Mouse (Mus musculus): Measurements from ENCODE around the gene Lrrc1. TPM values are rescaled to one million over a fixed set of nuclear protein-coding genes. Genes with fewer than 3 reads are reported as not detected.

The Lrrc1 gene
- polyA plus RNA-seq, 1 experiment from 2014 or later = 8.7 TPM

- Histone ChIP-seq H3K4me2 (replicated peaks) (no peak overlapping the region), H3K9ac (no peak overlapping the region), H3K27me3 (no peaks in the 10 kb centered on the region), H3K36me3 (no peaks in the 10 kb centered on the region), H3K9me3 (replicated peaks) (no peaks in the 10 kb centered on the region), H3K4me1 (peaks cover 14% of the 10 kb centered on the region; the same call in 1 of the 2 replicates), H3K4me3 (no peak overlapping the region), H3K27ac (no peak overlapping the region)
- no peak for ATAC-seq (ENCODE audit: low FRiP score)
- WGBS = 68% methylated on average over 3 of the region's 3 CpGs
Measured at GRCm38 (mm10) chr9:77513892-77514291, 30.8 kb downstream of the Lrrc1 start.

- WGBS = 44% methylated on average over 6 of the region's 6 CpGs
- H3K36me3 ChIP-seq = no peaks in the 10 kb centered on the region
- H3K9ac ChIP-seq = no peak overlapping the region
- H3K4me3 ChIP-seq = no peak overlapping the region
- no peak overlapping the region for H3K4me2 ChIP-seq (replicated peaks)
- no peak overlapping the region for H3K27ac ChIP-seq
- no peaks in the 10 kb centered on the region for H3K9me3 ChIP-seq (replicated peaks)
- ATAC-seq (ENCODE audit: low FRiP score) = peak; percentile 54; the same call in 1 of the 2 replicates
- no peaks in the 10 kb centered on the region for H3K27me3 ChIP-seq
- H3K4me1 ChIP-seq = peaks cover 14% of the 10 kb centered on the region; the same call in 1 of the 2 replicates
Measured at GRCm38 (mm10) chr9:77512220-77512619, 32.5 kb downstream of the Lrrc1 start.

DNA sequence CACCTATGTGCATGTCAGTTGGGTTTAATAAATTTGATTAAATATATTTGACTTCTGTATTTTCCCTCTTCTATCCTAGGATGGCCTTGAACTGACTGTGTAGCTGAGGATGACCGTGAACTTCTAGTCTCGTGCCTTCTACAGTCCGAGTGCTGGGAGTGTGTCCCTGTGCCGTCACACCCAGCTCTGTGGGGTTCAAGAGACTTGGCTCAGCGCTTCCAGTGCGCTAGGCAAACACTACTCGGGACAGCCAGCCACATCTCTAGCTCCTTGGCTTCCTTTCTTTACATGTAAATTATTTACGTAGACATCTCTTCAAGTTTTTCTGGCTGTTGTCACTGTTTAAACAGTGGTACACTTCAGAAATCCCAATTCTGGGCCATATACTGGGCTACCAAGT lies 34.1 kb downstream of the Lrrc1 start:
- WGBS = 82% methylated on average over 8 of the region's 8 CpGs
- Histone ChIP-seq H3K36me3 (no peaks in the 10 kb centered on the region), H3K4me2 (replicated peaks) (no peak overlapping the region), H3K27ac (no peak overlapping the region), H3K9me3 (replicated peaks) (no peaks in the 10 kb centered on the region), H3K9ac (no peak overlapping the region), H3K27me3 (no peaks in the 10 kb centered on the region), H3K4me3 (no peak overlapping the region), H3K4me1 (peaks cover 14% of the 10 kb centered on the region; the same call in 1 of the 2 replicates)
- no peak for ATAC-seq (ENCODE audit: low FRiP score)

- no peak for ATAC-seq (ENCODE audit: low FRiP score)
- H3K36me3 ChIP-seq = no peaks in the 10 kb centered on the region
- H3K4me3 ChIP-seq = no peak overlapping the region
- H3K9ac ChIP-seq = no peak overlapping the region
- H3K4me2 ChIP-seq (replicated peaks) = no peak overlapping the region
- no peak overlapping the region for H3K27ac ChIP-seq
- H3K27me3 ChIP-seq = no peaks in the 10 kb centered on the region
- 80% methylated on average over 3 of the region's 3 CpGs for WGBS
- peaks cover 15% of the 10 kb centered on the region for H3K4me1 ChIP-seq
- H3K9me3 ChIP-seq (replicated peaks) = no peaks in the 10 kb centered on the region
Measured at GRCm38 (mm10) chr9:77507743-77508394, 36.8 kb downstream of the Lrrc1 start.

GRCm38 (mm10) chr9:77502548-77503438 lies 41.9 kb downstream of the Lrrc1 start:
- peaks cover 16% of the 10 kb centered on the region for H3K4me1 ChIP-seq
- no peak overlapping the region for H3K4me3 ChIP-seq
- H3K36me3 ChIP-seq = no peaks in the 10 kb centered on the region
- peak overlapping the region; percentile 40 for H3K4me2 ChIP-seq (replicated peaks)
- H3K9ac ChIP-seq = no peak overlapping the region
- H3K27ac ChIP-seq = peak overlapping the region; percentile 67
- no peaks in the 10 kb centered on the region; the same call in 1 of the 2 replicates for H3K27me3 ChIP-seq
- WGBS = 21% methylated on average over 14 of the region's 14 CpGs
- peak; percentile 78 for ATAC-seq (ENCODE audit: low FRiP score)
- H3K9me3 ChIP-seq (replicated peaks) = no peaks in the 10 kb centered on the region

- Histone ChIP-seq H3K9ac (no peak overlapping the region), H3K9me3 (replicated peaks) (no peaks in the 10 kb centered on the region), H3K4me2 (replicated peaks) (peak overlapping the region; percentile 40), H3K27ac (no peak overlapping the region), H3K4me3 (no peak overlapping the region), H3K27me3 (no peaks in the 10 kb centered on the region; the same call in 1 of the 2 replicates), H3K36me3 (no peaks in the 10 kb centered on the region), H3K4me1 (peaks cover 22% of the 10 kb centered on the region)
- ATAC-seq (ENCODE audit: low FRiP score) = peak; percentile 54
- 39% methylated on average over 6 of the region's 6 CpGs for WGBS
Measured at GRCm38 (mm10) chr9:77502171-77502547, 42.5 kb downstream of the Lrrc1 start.

DNA sequence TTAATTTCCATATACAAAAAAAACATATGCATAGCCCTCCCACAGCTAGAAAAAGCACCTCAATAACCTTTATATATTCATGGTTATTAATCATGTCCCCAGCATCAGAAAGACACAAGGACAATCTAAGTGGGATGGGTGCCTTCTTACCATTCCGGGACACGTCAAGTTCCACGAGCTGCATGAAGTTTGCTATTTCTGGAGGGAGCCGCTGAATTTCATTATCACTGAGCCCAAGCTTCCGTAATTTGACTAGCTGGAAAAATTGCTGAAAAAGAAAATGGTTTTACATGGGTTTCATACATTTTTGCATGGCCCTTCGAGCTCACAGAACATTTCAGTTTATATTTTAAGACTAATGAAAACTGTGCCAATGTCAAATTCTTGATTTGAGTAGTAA lies 45.6 kb downstream of the Lrrc1 start:
- Histone ChIP-seq H3K36me3 (no peaks in the 10 kb centered on the region), H3K9ac (no peak overlapping the region), H3K27me3 (peaks cover 5% of the 10 kb centered on the region; the same call in 1 of the 2 replicates), H3K4me3 (no peak overlapping the region), H3K27ac (no peak overlapping the region), H3K9me3 (replicated peaks) (no peaks in the 10 kb centered on the region), H3K4me1 (peaks cover 37% of the 10 kb centered on the region), H3K4me2 (replicated peaks) (no peak overlapping the region)
- no peak for ATAC-seq (ENCODE audit: low FRiP score)
- 82% methylated on average over 6 of the region's 6 CpGs for WGBS

- WGBS = 70% methylated on average over 3 of the region's 3 CpGs
- Histone ChIP-seq H3K9me3 (replicated peaks) (no peaks in the 10 kb centered on the region), H3K4me3 (no peak overlapping the region), H3K36me3 (no peaks in the 10 kb centered on the region), H3K9ac (no peak overlapping the region), H3K27ac (no peak overlapping the region), H3K4me1 (peaks cover 36% of the 10 kb centered on the region), H3K4me2 (replicated peaks) (no peak overlapping the region), H3K27me3 (peaks cover 5% of the 10 kb centered on the region; the same call in 1 of the 2 replicates)
- no peak for ATAC-seq (ENCODE audit: low FRiP score)
Measured at GRCm38 (mm10) chr9:77498406-77498805, 46.3 kb downstream of the Lrrc1 start.

DNA sequence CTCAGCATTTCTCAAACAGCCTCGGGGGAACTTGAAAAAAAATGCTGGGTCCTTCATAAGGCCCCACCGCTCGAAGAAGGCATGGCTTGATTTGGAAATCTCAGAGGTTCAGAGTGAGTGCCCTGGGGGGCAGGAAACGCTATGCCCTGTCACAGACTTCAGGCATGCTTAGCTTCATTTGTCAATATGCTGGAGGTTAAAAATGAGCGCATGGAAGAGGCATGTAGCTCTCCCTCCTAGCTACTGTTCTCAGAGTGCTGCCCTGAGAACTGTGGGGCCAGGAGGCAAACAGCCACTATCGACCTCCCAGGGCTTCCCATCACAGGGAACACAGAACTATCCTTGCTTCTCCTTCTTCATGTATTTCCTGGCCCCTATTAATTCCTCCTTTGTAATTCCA lies 47.5 kb downstream of the Lrrc1 start:
- no peak overlapping the region for H3K4me3 ChIP-seq
- H3K27ac ChIP-seq = peak overlapping the region; percentile 76
- peak overlapping the region; percentile 23; the same call in 1 of the 2 replicates for H3K9ac ChIP-seq
- peaks cover 5% of the 10 kb centered on the region; the same call in 1 of the 2 replicates for H3K27me3 ChIP-seq
- H3K4me2 ChIP-seq (replicated peaks) = peak overlapping the region; percentile 34; the same call in 1 of the 2 replicates
- peaks cover 26% of the 10 kb centered on the region for H3K4me1 ChIP-seq
- no peak for ATAC-seq (ENCODE audit: low FRiP score)
- 38% methylated on average over 6 of the region's 6 CpGs for whole genome bisulfite sequencing
- H3K9me3 ChIP-seq (replicated peaks) = no peaks in the 10 kb centered on the region
- H3K36me3 ChIP-seq = no peaks in the 10 kb centered on the region

DNA sequence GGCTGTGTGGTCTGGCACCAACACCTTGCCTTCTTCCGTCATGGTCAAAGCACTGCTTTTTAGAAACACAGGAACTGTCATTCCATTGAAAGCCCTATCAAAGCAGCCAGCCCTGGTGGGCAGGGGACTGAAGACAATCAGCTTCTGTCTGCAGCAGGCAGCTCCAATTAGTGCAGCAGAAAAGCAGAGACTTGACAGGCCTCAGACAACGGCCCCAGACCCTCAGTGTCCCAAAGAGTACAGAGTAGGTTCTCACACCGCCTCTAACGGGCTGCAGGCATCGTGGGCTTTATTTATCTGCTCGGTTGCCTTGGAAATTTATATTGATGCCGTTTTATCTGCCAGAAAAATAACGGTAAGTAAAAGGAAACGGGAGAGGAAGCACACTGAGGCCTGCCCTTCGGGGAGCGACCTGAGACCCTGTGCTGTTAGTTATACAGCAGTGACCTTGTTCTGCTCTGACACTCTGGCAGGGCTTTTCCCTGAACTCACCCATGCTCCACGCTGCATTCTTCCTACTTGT lies 48.1 kb downstream of the Lrrc1 start:
- ATAC-seq (ENCODE audit: low FRiP score) = peak; percentile 92
- peaks cover 23% of the 10 kb centered on the region for H3K4me1 ChIP-seq
- peak overlapping the region; percentile 23; the same call in 1 of the 2 replicates for H3K9ac ChIP-seq
- H3K27ac ChIP-seq = peak overlapping the region; percentile 76
- H3K4me2 ChIP-seq (replicated peaks) = peak overlapping the region; percentile 34; the same call in 1 of the 2 replicates
- 16% methylated on average over 12 of the region's 12 CpGs for WGBS
- H3K9me3 ChIP-seq (replicated peaks) = no peaks in the 10 kb centered on the region
- H3K27me3 ChIP-seq = peaks cover 5% of the 10 kb centered on the region; the same call in 1 of the 2 replicates
- H3K4me3 ChIP-seq = no peak overlapping the region
- no peaks in the 10 kb centered on the region for H3K36me3 ChIP-seq

GRCm38 (mm10) chr9:77494307-77494706 lies 50.4 kb downstream of the Lrrc1 start:
- H3K4me1 ChIP-seq = peaks cover 23% of the 10 kb centered on the region
- H3K27me3 ChIP-seq = 0 out of 2 replicates have a peak, but pooled peaks cover 5% of the 10 kb centered on the region
- 92% methylated on average over 7 of the region's 7 CpGs for WGBS
- H3K9ac ChIP-seq = no peak overlapping the region
- no peak for ATAC-seq (ENCODE audit: low FRiP score)
- H3K27ac ChIP-seq = no peak overlapping the region
- H3K4me2 ChIP-seq (replicated peaks) = no peak overlapping the region
- no peak overlapping the region for H3K4me3 ChIP-seq
- H3K36me3 ChIP-seq = no peaks in the 10 kb centered on the region
- H3K9me3 ChIP-seq (replicated peaks) = no peaks in the 10 kb centered on the region

GRCm38 (mm10) chr9:77488611-77489010 lies 56.1 kb downstream of the Lrrc1 start:
- no peak for ATAC-seq (ENCODE audit: low FRiP score)
- Histone ChIP-seq H3K27ac (no peak overlapping the region), H3K4me2 (replicated peaks) (no peak overlapping the region), H3K4me1 (no peaks in the 10 kb centered on the region), H3K4me3 (no peak overlapping the region), H3K36me3 (no peaks in the 10 kb centered on the region), H3K27me3 (no peaks in the 10 kb centered on the region), H3K9ac (no peak overlapping the region), H3K9me3 (replicated peaks) (no peaks in the 10 kb centered on the region)
- 91% methylated on average over 11 of the region's 11 CpGs for WGBS
